Mouse (Mus musculus) C2C12 (cell line): ENCODE measurements around the gene Gnai1. TPM values are rescaled to one million over a fixed set of nuclear protein-coding genes. Genes with fewer than 3 reads are reported as not detected.

Experiments used
- H3K27me3 ChIP-seq: one replicate; pipeline ENCODE4 v1.6.1; 2011; ENCODE audit not compliant: control insufficient read depth, insufficient read depth, insufficient read length
- H3K36me3 ChIP-seq: one replicate; pipeline ENCODE4 v1.6.1; 2011; ENCODE audit not compliant: control insufficient read depth, insufficient read depth
- H3K4me3 ChIP-seq: one replicate; pipeline ENCODE4 v1.5.1; 2011; ENCODE audit warnings: mild to moderate bottlenecking, control low read depth; ENCODE audit not compliant: poor library complexity, insufficient read depth, severe bottlenecking
- H3K79me2 ChIP-seq: one replicate; pipeline ENCODE4 v1.6.1; 2011; ENCODE audit not compliant: control insufficient read depth, insufficient read depth
- H3K79me3 ChIP-seq: one replicate; pipeline ENCODE4 v1.6.1; 2011; ENCODE audit warnings: low read depth, control low read depth
- H3ac ChIP-seq: one replicate; pipeline ENCODE3; 2011; ENCODE audit warnings: low read depth; ENCODE audit not compliant: control insufficient read depth, insufficient read length
- CEBPB ChIP-seq: IDR thresholded peaks from one replicate; pipeline ENCODE4 v1.6.1; 2011; ENCODE audit warnings: low read depth, mild to moderate bottlenecking, control low read depth, moderate library complexity
- CTCF ChIP-seq: IDR thresholded peaks from one replicate; pipeline ENCODE4 v1.5.1; 2011; ENCODE audit not compliant: control insufficient read depth, insufficient read depth, insufficient read length
- FOSL1 ChIP-seq: IDR thresholded peaks from one replicate; pipeline ENCODE4 v1.8.0; 2011; ENCODE audit warnings: mild to moderate bottlenecking, low read length; ENCODE audit not compliant: poor library complexity, insufficient read depth, severe bottlenecking
- MAX ChIP-seq: IDR thresholded peaks from one replicate; pipeline ENCODE4 v1.6.1; 2011; ENCODE audit warnings: mild to moderate bottlenecking, control low read depth
- MYOD1 ChIP-seq: IDR thresholded peaks from one replicate; pipeline ENCODE4 v1.6.1; 2011; ENCODE audit warnings: low read depth; ENCODE audit not compliant: control insufficient read depth, insufficient read length
- MYOG ChIP-seq: IDR thresholded peaks from one replicate; pipeline ENCODE4 v1.6.1; 2011; ENCODE audit not compliant: control insufficient read depth, insufficient read length; ENCODE audit errors: extremely low read depth
- USF1 ChIP-seq: IDR thresholded peaks from one replicate; pipeline ENCODE4 v1.6.1; 2011; ENCODE audit warnings: low read depth, mild to moderate bottlenecking, control low read depth, moderate library complexity
- polyA plus RNA-seq: library from polyadenylated mRNA; unstranded; fragments of >200 nt; fragmentation: generic; extraction: Trizol; gene quantifications from one replicate; pipeline ENCODE4 v1.2.1, GENCODE M21; 2012; ENCODE audit warnings: missing spikeins

Gene Gnai1
- polyA plus RNA-seq, 1 experiment, result 17.2 TPM

DNA sequence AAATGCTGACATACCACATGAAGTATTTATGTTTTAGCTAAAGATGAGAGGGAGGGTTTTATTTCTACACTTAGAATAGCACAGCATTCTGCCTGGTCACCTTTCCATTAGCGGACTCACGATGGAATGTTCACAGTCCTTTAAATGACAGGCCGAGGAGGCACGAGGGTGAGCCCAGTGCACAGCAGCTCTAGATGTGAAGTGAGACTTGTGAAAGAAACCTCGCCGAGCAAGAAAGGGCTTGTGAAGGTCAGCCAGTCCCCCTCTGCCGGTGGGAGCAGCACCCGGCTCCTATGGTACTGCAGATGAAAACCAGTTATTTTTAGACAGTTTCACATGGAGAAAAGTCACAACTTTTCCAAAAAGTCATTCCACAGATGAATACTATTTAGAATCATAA lies 29.4 kb downstream of the Gnai1 start:
- H3K36me3 ChIP-seq, result no peaks in the 10 kb centered on the region
- no peak overlapping the region for H3K4me3 ChIP-seq
- H3K79me3 ChIP-seq, result no peaks in the 10 kb centered on the region
- TF ChIP-seq USF1 (no peak), MYOG (no peak), MYOD1 (no peak), CTCF (no peak), MAX (no peak)
- no peaks in the 10 kb centered on the region for H3K27me3 ChIP-seq
- H3K79me2 ChIP-seq, result no peaks in the 10 kb centered on the region
- no peak overlapping the region for H3ac ChIP-seq

DNA sequence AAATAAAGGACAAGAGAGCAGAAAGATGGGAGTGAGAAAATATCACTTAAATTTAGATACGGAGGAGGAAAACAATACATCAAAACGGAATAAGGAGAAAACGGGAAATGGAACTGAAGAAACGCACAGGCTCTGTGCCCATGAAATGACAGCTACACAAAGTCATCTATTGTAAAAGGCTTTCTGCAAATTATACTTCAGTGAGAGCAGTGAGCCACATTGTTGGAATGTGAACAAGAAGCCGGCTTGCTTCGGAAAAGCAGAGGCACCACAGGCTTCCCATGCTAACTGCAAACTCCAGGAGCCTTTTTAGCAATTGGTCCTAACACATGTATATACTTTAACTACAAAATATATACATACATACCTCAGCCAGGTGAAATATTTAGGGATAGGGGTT lies 34.0 kb downstream of the Gnai1 start:
- H3ac ChIP-seq, result no peak overlapping the region
- no peak overlapping the region for H3K4me3 ChIP-seq
- no peak for TF ChIP-seq CTCF
- TF ChIP-seq MYOG, result no peak
- no peak for TF ChIP-seq MAX
- TF ChIP-seq MYOD1, result no peak
- TF ChIP-seq FOSL1, result no peak
- no peak for TF ChIP-seq USF1
- no peak for TF ChIP-seq CEBPB

DNA sequence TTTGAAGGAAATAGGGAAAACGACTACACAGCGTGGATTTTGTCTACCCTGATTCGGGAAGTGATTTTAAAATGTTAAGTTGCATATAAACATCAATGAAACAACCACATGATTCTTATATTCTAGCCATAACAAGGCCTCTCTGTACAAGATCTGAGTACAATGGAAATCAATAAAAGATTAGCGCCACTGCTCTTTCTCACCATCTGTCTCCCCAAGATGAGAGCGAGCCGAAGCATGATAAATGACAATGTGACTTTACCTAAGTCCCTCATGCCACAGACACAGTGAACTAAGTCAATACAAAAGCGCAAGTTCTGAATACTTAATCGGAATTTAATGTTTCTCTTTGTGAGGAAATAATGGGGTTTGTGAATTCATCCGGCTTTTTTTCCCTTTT lies 36.6 kb downstream of the Gnai1 start:
- Histone ChIP-seq H3ac (no peak overlapping the region), H3K4me3 (no peak overlapping the region), H3K36me3 (no peaks in the 10 kb centered on the region), H3K79me2 (no peaks in the 10 kb centered on the region), H3K27me3 (no peaks in the 10 kb centered on the region), H3K79me3 (no peaks in the 10 kb centered on the region)
- TF ChIP-seq CEBPB (no peak), USF1 (no peak), FOSL1 (no peak), MYOG (no peak), MAX (no peak), MYOD1 (no peak)

More for the DNA sequence above, 34.0 kb downstream of the Gnai1 start:
- no peaks in the 10 kb centered on the region for H3K79me3 ChIP-seq
- no peaks in the 10 kb centered on the region for H3K79me2 ChIP-seq
- H3K27me3 ChIP-seq, result no peaks in the 10 kb centered on the region
- no peaks in the 10 kb centered on the region for H3K36me3 ChIP-seq

DNA sequence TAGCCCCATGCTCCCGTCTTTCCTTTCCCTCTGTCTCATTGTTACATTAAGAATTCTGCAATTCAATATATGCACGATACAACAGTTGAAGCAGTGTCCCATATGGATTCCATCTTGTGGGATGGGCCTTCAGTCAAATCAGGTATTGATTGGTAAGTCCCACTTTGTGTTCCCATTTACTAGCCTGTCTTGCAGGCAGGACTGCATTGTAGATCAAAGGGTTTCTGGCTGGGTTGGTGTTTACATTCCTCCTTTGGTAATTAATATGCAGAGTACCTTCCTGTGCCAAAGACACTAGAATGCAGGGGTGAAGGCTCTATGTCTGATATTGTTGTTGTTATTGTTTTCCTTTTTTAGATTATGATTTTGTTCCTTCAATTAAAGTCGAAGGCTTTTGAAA lies 38.5 kb downstream of the Gnai1 start:
- Histone ChIP-seq H3ac (no peak overlapping the region), H3K4me3 (no peak overlapping the region), H3K36me3 (no peaks in the 10 kb centered on the region), H3K79me3 (no peaks in the 10 kb centered on the region), H3K79me2 (no peaks in the 10 kb centered on the region), H3K27me3 (no peaks in the 10 kb centered on the region)
- TF ChIP-seq FOSL1, result no peak
- TF ChIP-seq USF1, result no peak
- TF ChIP-seq CTCF, result no peak
- no peak for TF ChIP-seq MAX
- no peak for TF ChIP-seq MYOD1
- no peak for TF ChIP-seq CEBPB
- no peak for TF ChIP-seq MYOG

DNA sequence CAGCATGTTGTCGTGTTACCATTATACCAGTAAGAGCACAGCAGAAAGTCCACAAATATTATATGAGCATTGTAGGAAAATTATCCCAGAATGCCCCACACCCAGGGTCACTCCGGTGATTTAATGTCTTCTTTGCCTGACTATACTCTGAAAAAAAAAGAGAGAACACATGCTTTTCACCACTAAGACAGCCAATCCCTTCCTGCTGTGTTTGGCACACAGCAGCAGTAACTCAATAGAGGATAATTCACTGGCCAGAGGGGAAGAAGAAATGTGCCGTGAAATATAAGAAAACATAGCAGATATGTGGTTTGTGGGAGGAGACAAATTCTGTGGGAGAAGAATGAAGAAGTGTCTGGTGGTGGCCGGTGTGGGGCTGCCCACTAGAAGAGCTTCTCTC lies 41.3 kb downstream of the Gnai1 start:
- H3K4me3 ChIP-seq, result no peak overlapping the region
- TF ChIP-seq CTCF (no peak), MYOD1 (no peak), MYOG (no peak), MAX (no peak), CEBPB (no peak), FOSL1 (no peak)
- no peaks in the 10 kb centered on the region for H3K36me3 ChIP-seq
- no peaks in the 10 kb centered on the region for H3K79me3 ChIP-seq
- no peak overlapping the region for H3ac ChIP-seq
- H3K27me3 ChIP-seq, result no peaks in the 10 kb centered on the region
- H3K79me2 ChIP-seq, result no peaks in the 10 kb centered on the region

DNA sequence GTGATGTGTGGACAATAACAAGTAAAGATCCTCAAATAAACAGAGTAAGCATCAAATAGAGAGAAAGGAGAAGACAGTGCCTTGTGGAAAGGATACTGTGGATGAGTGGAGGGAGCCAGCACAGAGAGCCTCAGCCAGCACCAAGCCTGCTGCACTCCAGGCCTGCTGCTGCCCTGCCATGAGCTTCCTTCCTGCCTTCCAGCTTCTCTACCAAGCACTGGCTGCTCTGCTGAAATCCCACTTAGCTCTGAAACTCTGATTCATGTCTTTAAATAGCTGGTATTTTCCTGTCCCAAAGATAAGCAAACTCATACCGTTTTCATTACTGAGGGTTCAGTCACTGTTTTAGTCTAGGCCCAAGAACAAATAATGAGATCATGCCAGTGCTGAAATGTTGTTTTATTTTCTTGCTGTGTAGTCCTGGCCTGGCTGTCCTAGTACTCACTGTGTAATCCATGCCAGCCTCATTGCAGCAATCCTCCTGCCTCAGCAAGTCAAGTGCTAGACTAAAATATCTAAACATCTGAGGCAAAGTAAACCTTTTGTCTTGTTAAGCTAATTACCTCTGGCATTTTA lies 52.8 kb downstream of the Gnai1 start:
- Histone ChIP-seq H3K36me3 (no peaks in the 10 kb centered on the region), H3ac (no peak overlapping the region), H3K4me3 (no peak overlapping the region), H3K79me3 (no peaks in the 10 kb centered on the region), H3K79me2 (no peaks in the 10 kb centered on the region), H3K27me3 (no peaks in the 10 kb centered on the region)
- TF ChIP-seq CEBPB (no peak), CTCF (no peak), FOSL1 (no peak), MYOG (no peak), MAX (no peak), USF1 (no peak), MYOD1 (no peak)
